Mouse (Mus musculus) MEL (cell line): ENCODE results near the gene Coro1b. TPM values are rescaled to one million over a fixed set of nuclear protein-coding genes. Genes with fewer than 3 reads are reported as not detected.

ENCODE experiments used
- DNase-seq: peaks from one replicate; pipeline ENCODE4 v3.0.0; 2011; ENCODE audit warnings: low read depth, low spot score
- H3K27ac ChIP-seq: 2 replicates; pipeline ENCODE4 v1.5.1; 2012; ENCODE audit warnings: low read depth, mild to moderate bottlenecking, control low read depth, low read length, moderate library complexity; ENCODE audit not compliant: control insufficient read depth
- H3K27me3 ChIP-seq, 2 experiments: fragments of 150-350 bp in 1 of 2; sonication (generic) in 1 of 2; 2 replicates each; pipeline ENCODE4 v1.6.1; 2012; ENCODE audit warnings: low read length in 2 of 2, mild to moderate bottlenecking in 2 of 2, improper control_type of control experiment in 1 of 2, moderate library complexity in 1 of 2; ENCODE audit not compliant: insufficient read depth in 2 of 2, control insufficient read depth in 1 of 2
- H3K36me3 ChIP-seq, 2 experiments: 2 replicates each; pipeline ENCODE4 v1.6.1; 2012 to 2014; ENCODE audit warnings: low read length in 2 of 2, improper control_type of control experiment in 1 of 2, inconsistent platforms in 1 of 2, mild to moderate bottlenecking in 1 of 2; ENCODE audit not compliant: insufficient read depth in 2 of 2, control insufficient read depth in 1 of 2
- H3K4me1 ChIP-seq, 2 experiments: fragments of 150-350 bp in 1 of 2; sonication (generic) in 1 of 2; 2 replicates each; pipeline ENCODE4 v1.6.1; 2012; ENCODE audit warnings: low read length in 2 of 2, improper control_type of control experiment in 1 of 2, mild to moderate bottlenecking in 1 of 2; ENCODE audit not compliant: insufficient read depth in 2 of 2, control insufficient read depth in 1 of 2
- H3K4me3 ChIP-seq, 2 experiments: fragments of 150-350 bp in 1 of 2; sonication (generic) in 1 of 2; 2 replicates each; pipeline ENCODE4 v1.5.1; 2012; ENCODE audit warnings: low read depth in 2 of 2, low read length in 2 of 2, mild to moderate bottlenecking in 2 of 2, moderate library complexity in 2 of 2, control low read depth in 1 of 2, improper control_type of control experiment in 1 of 2; ENCODE audit not compliant: control insufficient read depth in 1 of 2, insufficient read depth in 1 of 2
- H3K79me2 ChIP-seq: 2 replicates; pipeline ENCODE4 v1.6.1; 2012; ENCODE audit warnings: mild to moderate bottlenecking, low read length, moderate library complexity; ENCODE audit not compliant: control insufficient read depth, poor library complexity, insufficient read depth
- H3K9ac ChIP-seq: 2 replicates; pipeline ENCODE4 v1.6.1; 2012; ENCODE audit warnings: low read depth, mild to moderate bottlenecking, control low read depth, low read length, moderate library complexity; ENCODE audit not compliant: control insufficient read depth, poor library complexity, severe bottlenecking
- H3K9me3 ChIP-seq: fragments of 150-350 bp; sonication (generic); replicated peaks from 2 replicates; pipeline ENCODE4 v1.6.1; 2012; ENCODE audit warnings: mild to moderate bottlenecking, low read length, improper control_type of control experiment, moderate library complexity; ENCODE audit not compliant: insufficient read depth
- BHLHE40 ChIP-seq: IDR thresholded peaks from 2 replicates; pipeline ENCODE4 v1.6.1; 2012; ENCODE audit warnings: low read depth, mild to moderate bottlenecking, inconsistent platforms, low read length, improper control_type of control experiment, borderline replicate concordance
- CHD1 ChIP-seq: IDR thresholded peaks from 2 replicates; pipeline ENCODE4 v1.6.1; 2012; ENCODE audit warnings: low read depth, mild to moderate bottlenecking, inconsistent platforms, low read length, improper control_type of control experiment
- CHD2 ChIP-seq: IDR thresholded peaks from 2 replicates; pipeline ENCODE4 v1.6.1; 2011; ENCODE audit warnings: low read length, improper control_type of control experiment
- ELF1 ChIP-seq: IDR thresholded peaks from 2 replicates; pipeline ENCODE4 v1.6.1; 2014; ENCODE audit warnings: low read depth, mild to moderate bottlenecking, inconsistent platforms, low read length, improper control_type of control experiment, moderate library complexity
- EP300 ChIP-seq, 2 experiments: IDR thresholded peaks; 2 replicates each; pipeline ENCODE4 v1.6.1; 2011; ENCODE audit warnings: improper control_type of control experiment in 2 of 2, low read length in 2 of 2, low read depth in 1 of 2, mild to moderate bottlenecking in 1 of 2
- HCFC1 ChIP-seq: IDR thresholded peaks from 2 replicates; pipeline ENCODE4 v1.6.1; 2012; ENCODE audit warnings: low read depth, mild to moderate bottlenecking, inconsistent platforms, low read length, improper control_type of control experiment, moderate library complexity
- JUND ChIP-seq: IDR thresholded peaks from 2 replicates; pipeline ENCODE4 v1.6.1; 2011; ENCODE audit warnings: low read depth, mild to moderate bottlenecking, improper control_type of control experiment, low read length
- MAFK ChIP-seq: IDR thresholded peaks from 2 replicates; pipeline ENCODE4 v1.6.1; 2011; ENCODE audit warnings: low read depth, mild to moderate bottlenecking, low read length, improper control_type of control experiment, borderline replicate concordance
- MAZ ChIP-seq: IDR thresholded peaks from 2 replicates; pipeline ENCODE4 v1.6.1; 2012; ENCODE audit warnings: low read depth, mild to moderate bottlenecking, inconsistent platforms, low read length, improper control_type of control experiment
- MEF2A ChIP-seq: IDR thresholded peaks from 2 replicates; pipeline ENCODE4 v1.6.1; 2014; ENCODE audit warnings: low read depth, mild to moderate bottlenecking, inconsistent platforms, low read length, improper control_type of control experiment; ENCODE audit not compliant: poor library complexity, insufficient replicate concordance, severe bottlenecking; ENCODE audit errors: extremely low read depth
- MYC ChIP-seq: IDR thresholded peaks from 2 replicates; pipeline ENCODE4 v1.6.1; 2011; ENCODE audit warnings: low read depth, mild to moderate bottlenecking, low read length, improper control_type of control experiment, moderate library complexity
- POLR2A ChIP-seq, 2 experiments: IDR thresholded peaks; 2 replicates each; pipeline ENCODE4 v1.6.1; 2011 to 2012; ENCODE audit warnings: low read length in 2 of 2, mild to moderate bottlenecking in 2 of 2, control low read depth in 1 of 2, improper control_type of control experiment in 1 of 2, low read depth in 1 of 2, moderate library complexity in 1 of 2; ENCODE audit not compliant: control insufficient read depth in 1 of 2, insufficient read depth in 1 of 2, poor library complexity in 1 of 2
- POLR2AphosphoS5 ChIP-seq: IDR thresholded peaks from 2 replicates; pipeline ENCODE4 v1.6.1; 2012; ENCODE audit warnings: low read depth, borderline replicate concordance, mild to moderate bottlenecking, inconsistent platforms, low read length, moderate library complexity, mixed read lengths
- RAD21 ChIP-seq: IDR thresholded peaks from 2 replicates; pipeline ENCODE4 v1.6.1; 2011; ENCODE audit warnings: mild to moderate bottlenecking, low read depth, low read length, improper control_type of control experiment
- RCOR1 ChIP-seq: IDR thresholded peaks from 2 replicates; pipeline ENCODE4 v1.6.1; 2012; ENCODE audit warnings: low read depth, mild to moderate bottlenecking, inconsistent platforms, low read length, improper control_type of control experiment
- SIN3A ChIP-seq: IDR thresholded peaks from 2 replicates; pipeline ENCODE4 v1.6.1; 2012; ENCODE audit warnings: low read length, improper control_type of control experiment, inconsistent platforms
- TAL1 ChIP-seq: IDR thresholded peaks from 2 replicates; pipeline ENCODE4 v1.6.1; 2012; ENCODE audit warnings: mild to moderate bottlenecking, inconsistent platforms, low read length, moderate library complexity, mixed read lengths
- TBP ChIP-seq: IDR thresholded peaks from 2 replicates; pipeline ENCODE4 v1.8.0; 2011; ENCODE audit warnings: low read depth, low read length, improper control_type of control experiment
- TCF12 ChIP-seq: IDR thresholded peaks from 2 replicates; pipeline ENCODE4 v1.6.1; 2014; ENCODE audit warnings: low read depth, mild to moderate bottlenecking, inconsistent platforms, low read length, improper control_type of control experiment, moderate library complexity
- USF2 ChIP-seq, 2 experiments: IDR thresholded peaks; 2 replicates each; pipeline ENCODE4 v1.6.1; 2011 to 2012; ENCODE audit warnings: improper control_type of control experiment in 2 of 2, low read length in 2 of 2, borderline replicate concordance in 1 of 2, inconsistent platforms in 1 of 2, low read depth in 1 of 2, mild to moderate bottlenecking in 1 of 2; ENCODE audit not compliant: insufficient read depth in 1 of 2
- ZKSCAN1 ChIP-seq: IDR thresholded peaks from 2 replicates; pipeline ENCODE4 v1.6.1; 2012; ENCODE audit warnings: low read depth, mild to moderate bottlenecking, inconsistent platforms, low read length, improper control_type of control experiment, moderate library complexity
- ZMIZ1 ChIP-seq: IDR thresholded peaks from 2 replicates; pipeline ENCODE4 v1.6.1; 2012; ENCODE audit warnings: low read depth, mild to moderate bottlenecking, inconsistent platforms, low read length, improper control_type of control experiment, moderate library complexity
- polyA plus RNA-seq, 2 experiments: library from polyadenylated mRNA; stranded (reverse) in 1 of 2; unstranded in 1 of 2; fragments of >175 nt in 1 of 2; fragments of >200 nt in 1 of 2; gene quantifications; 2 replicates each; pipeline versions ENCODE4 v1.2.1 to v1.2.4; 2012; ENCODE audit warnings: low replicate concordance in 2 of 2, low read depth in 1 of 2; ENCODE audit not compliant: insufficient read length in 2 of 2, insufficient read depth in 1 of 2, missing spikeins in 1 of 2
- total RNA-seq: library from RNA; depleted of rRNA; stranded (reverse); fragments of 300-350 nt; gene quantifications from 2 replicates; pipeline ENCODE4 v1.2.3, GENCODE M21; 2012

The Coro1b gene
- total and polyA plus RNA-seq, 3 experiments, result 55.5 to 111 TPM; not detected in 1

DNA sequence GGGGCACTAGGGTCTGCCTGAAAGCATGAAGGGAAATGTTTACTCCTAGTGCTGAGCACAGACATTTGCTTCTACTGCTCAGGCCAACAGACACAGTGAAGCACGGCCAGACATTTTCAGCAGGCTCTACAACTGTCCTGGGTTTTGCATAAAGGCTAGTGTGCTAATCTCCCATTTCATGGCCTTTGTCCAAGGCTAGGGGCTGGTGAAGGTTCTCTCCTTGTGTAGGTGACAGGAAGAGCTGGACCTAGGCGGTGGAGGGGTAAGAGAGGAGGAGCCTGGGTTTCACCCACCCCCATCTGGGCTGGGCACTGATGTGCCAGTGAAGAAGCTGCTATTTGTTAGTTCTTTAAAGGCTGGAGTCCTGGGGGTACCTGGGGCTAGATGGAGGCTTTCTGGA is 16.3 kb downstream of the Coro1b start:
- H3K9me3 ChIP-seq, result no peaks in the 10 kb centered on the region
- H3K27me3 ChIP-seq, result no peaks in the 10 kb centered on the region
- no peak overlapping the region for H3K27ac ChIP-seq
- peaks cover 2 to 20% of the 10 kb centered on the region in 2 experiments for H3K4me1 ChIP-seq
- no peak for TF ChIP-seq BHLHE40
- no peak for TF ChIP-seq POLR2AphosphoS5
- no peak for TF ChIP-seq ELF1
- TF ChIP-seq CHD2, result no peak
- TF ChIP-seq ZMIZ1, result no peak
- TF ChIP-seq CHD1, result no peak
- TF ChIP-seq TCF12, result no peak
- TF ChIP-seq RAD21, result no peak
- no peak for TF ChIP-seq MAZ
- no peak for TF ChIP-seq USF2 (IDR thresholded peaks at IDR 0.05; ENCODE audit: borderline replicate concordance in 1 of 2, insufficient read depth in 1 of 2, low read depth in 1 of 2, low read length in 2 of 2)
- TF ChIP-seq EP300 (IDR thresholded peaks at IDR 0.05; ENCODE audit: low read depth in 1 of 2, low read length in 2 of 2), result no peak
- no peak for TF ChIP-seq JUND
- TF ChIP-seq RCOR1, result no peak
- peaks cover 0 to 10% of the 10 kb centered on the region in 2 experiments; a peak in 3 of 4 replicates for H3K36me3 ChIP-seq
- DNase-seq, result no peak
- H3K79me2 ChIP-seq, result peaks cover 4% of the 10 kb centered on the region
- H3K4me3 ChIP-seq, result no peak overlapping the region
- no peak overlapping the region for H3K9ac ChIP-seq

DNA sequence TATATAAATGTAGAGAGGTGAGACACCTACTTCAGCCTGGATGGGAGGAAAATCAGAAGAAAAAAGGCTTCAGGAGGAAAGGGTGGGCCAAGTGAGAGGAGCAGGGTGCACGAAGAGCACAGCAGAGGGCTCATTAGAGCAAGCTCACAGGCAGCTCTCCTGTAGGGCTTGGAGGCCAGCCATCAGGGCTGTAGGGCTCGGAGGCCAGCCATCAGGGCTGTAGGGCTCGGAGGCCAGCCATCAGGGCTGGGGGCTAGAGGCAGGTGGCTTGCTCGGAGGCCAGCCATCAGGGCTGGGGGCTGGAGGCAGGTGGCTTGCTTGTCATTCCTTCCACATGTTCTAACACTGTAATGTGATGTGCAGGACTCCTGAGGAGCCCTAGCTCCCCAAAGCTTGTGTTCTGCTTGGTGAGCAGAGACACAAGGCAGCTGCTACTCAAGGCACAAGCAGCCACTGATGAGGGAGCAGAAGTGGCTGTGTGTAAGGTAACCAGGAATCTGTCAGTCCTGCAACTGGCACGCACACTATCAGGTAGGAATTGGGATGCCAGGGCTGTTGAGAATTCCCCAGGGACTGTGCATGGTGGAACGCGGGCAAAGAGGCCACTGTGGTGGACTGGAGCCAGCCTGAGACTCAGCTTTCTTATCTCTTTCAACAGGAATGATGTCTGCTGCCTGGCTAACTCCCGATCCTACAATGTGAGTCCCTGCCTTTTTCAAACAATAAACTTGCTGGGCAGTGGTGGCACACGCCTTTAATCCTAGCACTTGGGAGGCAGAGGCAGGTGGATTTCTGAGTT is 18.5 kb downstream of the Coro1b start:
- H3K4me1 ChIP-seq, result peaks cover 2 to 26% of the 10 kb centered on the region in 2 experiments
- TF ChIP-seq POLR2A (IDR thresholded peaks at IDR 0.05; ENCODE audit: control insufficient read depth in 1 of 2, insufficient read depth in 1 of 2, low read depth in 1 of 2, low read length in 2 of 2, poor library complexity in 1 of 2) (no peak), MAFK (no peak), TBP (no peak), TAL1 (no peak), SIN3A (no peak), ELF1 (no peak), MEF2A (no peak), HCFC1 (no peak), EP300 (IDR thresholded peaks at IDR 0.05; ENCODE audit: low read depth in 1 of 2, low read length in 2 of 2) (no peak), ZKSCAN1 (no peak), MYC (no peak)
- TF ChIP-seq, all 39 proteins: peak for 0
- H3K9ac ChIP-seq, result no peak overlapping the region

More for the DNA sequence above, 18.5 kb downstream of the Coro1b start:
- Histone ChIP-seq H3K4me3 (no peak overlapping the region), H3K27me3 (no peaks in the 10 kb centered on the region), H3K79me2 (peaks cover 2% of the 10 kb centered on the region; the same call in 1 of the 2 replicates), H3K27ac (no peak overlapping the region), H3K36me3 (peaks cover 0 to 14% of the 10 kb centered on the region in 2 experiments; a peak in 2 of 4 replicates), H3K9me3 (no peaks in the 10 kb centered on the region)
- DNase-seq, result no peak
